Mouse (Mus musculus) megakaryocyte progenitor cell, adult 5-6 weeks (primary cell): ENCODE measurements around the gene Tbc1d8b. TPM values are rescaled to one million over a fixed set of nuclear protein-coding genes. Genes with fewer than 3 reads are reported as not detected.
A peak's percentile ranks its signal among the peaks of the same experiment; 100 is the strongest.
"Not testable (repeated sequence)": the region's sequence is repeated elsewhere in the genome, so short reads cannot be mapped to it uniquely, and the experiment has no call there.

Experiments
- ATAC-seq: replicated peaks from 2 replicates; pipeline ENCODE4 v1.8.0; 2016; ENCODE audit warnings: mild to moderate bottlenecking, moderate TSS enrichment, inconsistent platforms; ENCODE audit not compliant: poor library complexity
- total RNA-seq, 2 experiments: library from RNA; stranded (forward) in 1 of 2; stranded (reverse) in 1 of 2; fragments of 157-497, 149-512 nt in 1 of 2; fragments of 200-1000 nt in 1 of 2; gene quantifications; 2 replicates each; pipeline versions ENCODE4 v1.2.3 to v1.2.4; 2015 to 2017

Gene Tbc1d8b
- total RNA-seq (2015) (9.2 and 10.7 TPM in 2 replicates), total RNA-seq (2017) (7.0 and 9.0 TPM in 2 replicates)

- peak; percentile 98 for ATAC-seq
Observed at GRCm38 (mm10) chrX:139684775-139685695, at the start of gene Tbc1d8b. Gene Tbc1d8b, plus strand, starts transcription at chrX:139684996.

GRCm38 (mm10) chrX:139639744-139640143, 45.1 kb upstream of the Tbc1d8b start:
- no peak for ATAC-seq

- ATAC-seq = no peak
Observed at GRCm38 (mm10) chrX:139640418-139640817, 44.4 kb upstream of the Tbc1d8b start.

- no peak for ATAC-seq
Observed at GRCm38 (mm10) chrX:139652226-139652625, 32.6 kb upstream of the Tbc1d8b start.

GRCm38 (mm10) chrX:139653292-139653691, 31.5 kb upstream of the Tbc1d8b start:
- ATAC-seq = peak; percentile 68

GRCm38 (mm10) chrX:139654350-139655063, 30.3 kb upstream of the Tbc1d8b start:
- ATAC-seq = no peak

GRCm38 (mm10) chrX:139662111-139662510, 22.7 kb upstream of the Tbc1d8b start:
- no peak for ATAC-seq

- peak; percentile 70 for ATAC-seq
Observed at GRCm38 (mm10) chrX:139665829-139666228, 19.0 kb upstream of the Tbc1d8b start.

- ATAC-seq = peak; percentile 22
Observed at GRCm38 (mm10) chrX:139684410-139684774, 404 bp upstream of the Tbc1d8b start.

GRCm38 (mm10) chrX:139714381-139714780, 29.6 kb downstream of the Tbc1d8b start, which contains the start of gene Gm15013:
Gene Gm15013, minus strand, starts transcription at chrX:139714481.
- ATAC-seq = no peak

- ATAC-seq = no peak
Observed at GRCm38 (mm10) chrX:139722350-139722749, 37.6 kb downstream of the Tbc1d8b start.

- ATAC-seq = no peak
Observed at GRCm38 (mm10) chrX:139730541-139730940, 45.7 kb downstream of the Tbc1d8b start.

- ATAC-seq = no peak
Observed at GRCm38 (mm10) chrX:139737066-139737465, 52.3 kb downstream of the Tbc1d8b start.

GRCm38 (mm10) chrX:139751855-139752254, 67.1 kb downstream of the Tbc1d8b start:
- peak; percentile 83 for ATAC-seq

GRCm38 (mm10) chrX:139758634-139759033, 73.8 kb downstream of the Tbc1d8b start:
- not testable (repeated sequence) for ATAC-seq

GRCm38 (mm10) chrX:139762546-139762945, 77.8 kb downstream of the Tbc1d8b start:
- peak; percentile 88 for ATAC-seq

GRCm38 (mm10) chrX:139769975-139770637, 85.3 kb downstream of the Tbc1d8b start:
- ATAC-seq = no peak

- peak; percentile 93 for ATAC-seq
Observed at GRCm38 (mm10) chrX:139774309-139775083, 89.7 kb downstream of the Tbc1d8b start.

- no peak for ATAC-seq
Observed at GRCm38 (mm10) chrX:139775084-139775612, 90.4 kb downstream of the Tbc1d8b start.

- ATAC-seq = no peak
Observed at GRCm38 (mm10) chrX:139777357-139777756, 92.6 kb downstream of the Tbc1d8b start.
